Mouse (Mus musculus): ENCODE data around the gene Dus2. TPM values are rescaled to one million over a fixed set of nuclear protein-coding genes. Genes with fewer than 3 reads are reported as not detected.

The Dus2 gene
- total RNA-seq, 1 experiment, result 17.4 TPM

GRCm38 (mm10) chr8:106102321-106102720, 111.2 kb downstream of the Dus2 start:
- no peak overlapping the region for H3K9ac ChIP-seq (ENCODE audit: insufficient read depth, low read depth, low read length, poor library complexity, severe bottlenecking)
- no peak for DNase-seq (ENCODE audit: low read depth, low spot score)
- in situ Hi-C loops (cut with MboI; ENCODE audit: low sequenced_read_pairs in 2 of 2, unreplicated experiment in 2 of 2), result no loop called here
- no peaks in the 10 kb centered on the region for H3K9me3 ChIP-seq (ENCODE audit: control insufficient read depth, insufficient read depth, low read depth, low read length)
- H3K27ac ChIP-seq (ENCODE audit: insufficient read depth, low read depth, low read length, poor library complexity, severe bottlenecking), result no peak overlapping the region
- no peak for TF ChIP-seq CHD2 (IDR thresholded peaks at IDR 0.05; ENCODE audit: low read depth, low read length)
- no peak for TF ChIP-seq HCFC1 (IDR thresholded peaks at IDR 0.05; ENCODE audit: borderline replicate concordance, insufficient read depth, low read length)
- no peak for TF ChIP-seq ZC3H11A (IDR thresholded peaks at IDR 0.05; ENCODE audit: borderline replicate concordance, low read depth, low read length)
- TF ChIP-seq ZNF384 (IDR thresholded peaks at IDR 0.05; ENCODE audit: low read depth, low read length), result no peak
- no peak for TF ChIP-seq MAFK (IDR thresholded peaks at IDR 0.05; ENCODE audit: insufficient read depth, low read depth, low read length)
- H3K4me3 ChIP-seq (ENCODE audit: insufficient read depth in 1 of 2, low read depth in 1 of 2, low read length in 2 of 2, poor library complexity in 1 of 2, severe bottlenecking in 1 of 2), result no peak overlapping the region
- H3K36me3 ChIP-seq (ENCODE audit: control insufficient read depth, insufficient read depth, low read length, poor library complexity, severe bottlenecking), result peaks cover 4% of the 10 kb centered on the region
- no peaks in the 10 kb centered on the region for H3K4me1 ChIP-seq (ENCODE audit: control insufficient read depth in 2 of 2, insufficient read depth in 2 of 2, low read length in 2 of 2, poor library complexity in 1 of 2)

Other genes with a start within 250 kb of the Dus2 start
- gene Gfod2, start 232.7 kb upstream of the Dus2 start, total RNA-seq (2012; rRNA removed), result 9.3 and 11.0 TPM in 2 replicates
- gene Ranbp10, start 164.0 kb upstream of the Dus2 start, total RNA-seq (2012; rRNA removed), result 12.9 and 13.7 TPM in 2 replicates
- gene Tsnaxip1, start 163.6 kb upstream of the Dus2 start, total RNA-seq (2012; rRNA removed), result 0.13 and 0.26 TPM in 2 replicates
- 82.2 and 127 TPM in 2 replicates for gene Cenpt, start 138.1 kb upstream of the Dus2 start, total RNA-seq (2012; rRNA removed)
- 31.5 and 52.5 TPM in 2 replicates for gene Thap11, start 136.2 kb upstream of the Dus2 start, total RNA-seq (2012; rRNA removed)
- gene Nutf2, start 130.8 kb upstream of the Dus2 start, total RNA-seq (2012; rRNA removed), result 185 and 242 TPM in 2 replicates
- gene Edc4, start 110.5 kb upstream of the Dus2 start, total RNA-seq (2012; rRNA removed), result 93.9 and 117 TPM in 2 replicates
- gene Nrn1l, start 97.8 kb upstream of the Dus2 start, total RNA-seq (2012; rRNA removed), result 2.1 and 2.7 TPM in 2 replicates
- 13.2 and 13.7 TPM in 2 replicates for gene Pskh1, start 90.9 kb upstream of the Dus2 start, total RNA-seq (2012; rRNA removed)
- gene Ctrl, start 57.5 kb upstream of the Dus2 start, total RNA-seq (2012; rRNA removed), result 3.6 and 5.3 TPM in 2 replicates
- 70.9 and 81.5 TPM in 2 replicates for gene Psmb10, start 52.9 kb upstream of the Dus2 start, total RNA-seq (2012; rRNA removed)
- gene Lcat, start 48.0 kb upstream of the Dus2 start, total RNA-seq (2012; rRNA removed), result 2.4 and 3.6 TPM in 2 replicates
- gene Slc12a4, start 25.2 kb upstream of the Dus2 start, total RNA-seq (2012; rRNA removed), result 70.1 and 133 TPM in 2 replicates
- gene Dpep3, start 11.9 kb upstream of the Dus2 start, total RNA-seq (2012; rRNA removed), result 1.0 and 1.5 TPM in 2 replicates
- not detected in 2 replicates for gene Dpep2nb, start 14.6 kb downstream of the Dus2 start, total RNA-seq (2012; rRNA removed)
- gene Ddx28, start 20.5 kb downstream of the Dus2 start, total RNA-seq (2012; rRNA removed), result 31.5 and 41.5 TPM in 2 replicates
- gene Nfatc3, start 67.5 kb downstream of the Dus2 start, total RNA-seq (2012; rRNA removed), result 17.2 and 19.6 TPM in 2 replicates
- 12.5 and 20.1 TPM in 2 replicates for gene Esrp2, start 145.6 kb downstream of the Dus2 start, total RNA-seq (2012; rRNA removed)
- gene Pla2g15, start 159.1 kb downstream of the Dus2 start, total RNA-seq (2012; rRNA removed), result 26.0 and 38.8 TPM in 2 replicates
- 44.2 and 46.2 TPM in 2 replicates for gene Slc7a6, start 177.5 kb downstream of the Dus2 start, total RNA-seq (2012; rRNA removed)
- 66.2 and 69.1 TPM in 2 replicates for gene Slc7a6os, start 219.6 kb downstream of the Dus2 start, total RNA-seq (2012; rRNA removed)
- 55.8 and 66.1 TPM in 2 replicates for gene Prmt7, start 219.6 kb downstream of the Dus2 start, total RNA-seq (2012; rRNA removed)